Mouse (Mus musculus) frontal cortex, postnatal 10 days (tissue): Measurements from ENCODE around the gene Dusp1.

ENCODE experiments used
- DNase-seq, 2 experiments: peaks; one replicate each; pipeline ENCODE4 v3.0.0; 2022; ENCODE audit warnings: low spot score in 2 of 2, mixed read lengths in 1 of 2

Gene Dusp1

DNA sequence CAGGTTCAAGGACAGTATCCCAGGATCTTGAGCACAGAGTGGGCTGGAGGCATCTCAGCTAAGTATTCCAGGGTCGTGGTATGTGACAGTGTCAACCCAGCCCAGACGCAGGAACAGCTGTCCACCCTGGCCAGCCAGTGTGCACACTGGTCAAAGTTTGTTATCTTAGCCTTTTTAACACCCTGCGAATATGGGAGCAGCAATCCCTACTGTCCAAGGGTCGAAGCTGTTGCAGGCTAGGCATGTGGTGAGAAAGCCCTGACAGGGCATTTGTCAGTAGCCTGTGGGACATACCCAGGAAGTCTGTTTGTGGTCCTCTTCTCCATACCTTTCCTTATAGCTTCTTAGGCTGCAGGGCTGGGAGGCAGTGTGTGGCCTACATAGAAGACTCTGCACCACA, 22.1 kb upstream of the Dusp1 start:
- DNase-seq: no peak

DNA sequence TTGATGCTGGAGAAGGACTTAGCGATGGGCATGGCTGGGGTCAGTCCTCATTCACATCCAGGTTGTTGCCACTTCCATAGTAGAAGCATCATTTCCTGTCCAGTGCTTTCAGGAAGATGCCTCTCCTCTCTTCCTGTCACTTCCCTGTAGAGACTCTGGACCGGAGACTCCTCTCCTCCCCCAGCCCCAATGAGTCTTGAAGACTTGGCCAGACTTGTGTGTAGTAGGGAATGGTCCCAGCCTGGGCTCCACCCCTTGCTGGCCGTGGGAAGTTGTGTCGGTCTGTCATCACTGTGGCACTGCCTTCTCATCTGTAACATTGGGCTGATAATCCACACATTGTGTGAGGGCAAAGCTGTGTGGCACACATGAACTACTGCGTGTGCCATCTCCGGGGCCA, 21.7 kb upstream of the Dusp1 start:
- DNase-seq: no peak

DNA sequence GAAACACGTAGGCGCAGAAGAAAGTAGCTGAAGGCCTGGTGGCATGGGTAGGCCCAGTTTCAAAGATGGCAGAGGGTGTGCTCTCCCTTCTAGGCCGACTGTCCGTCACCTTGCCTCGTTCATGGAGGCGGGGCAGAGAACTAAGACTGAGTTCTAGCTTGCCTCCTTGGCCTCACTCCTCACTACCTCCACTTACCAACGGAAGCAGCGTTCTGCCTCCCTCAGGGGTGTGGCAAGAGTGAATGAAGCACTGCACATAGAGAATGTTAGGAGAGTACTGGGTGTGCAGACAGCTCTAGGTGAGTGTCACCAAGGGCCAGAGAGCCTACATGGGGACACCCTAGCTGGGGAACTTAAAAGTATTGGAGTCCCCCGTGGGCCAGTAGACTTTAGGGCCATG, 21.1 kb upstream of the Dusp1 start:
- DNase-seq: no peak

DNA sequence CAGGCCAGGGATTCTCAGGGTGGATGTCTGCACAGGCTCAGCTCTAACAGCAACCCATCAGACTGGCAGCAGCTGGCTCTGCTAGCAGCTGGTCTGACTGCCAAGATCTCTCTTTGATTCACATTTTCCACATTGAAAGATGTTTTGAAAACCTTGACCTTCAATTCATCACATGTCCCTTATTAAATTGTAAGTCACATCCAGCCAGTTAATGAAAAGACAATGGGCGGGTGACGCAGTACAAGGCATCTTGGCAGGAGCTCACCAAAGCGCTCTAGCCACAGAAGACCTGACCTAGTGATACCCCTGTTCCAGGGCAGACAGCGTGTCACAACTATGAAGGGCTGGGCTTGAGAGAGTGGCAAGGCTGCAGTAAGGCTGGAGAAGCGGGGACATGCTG, 20.4 kb upstream of the Dusp1 start:
- DNase-seq: no peak

- no peak for DNase-seq
These were observed 19.0 kb upstream of the Dusp1 start for GRCm38 (mm10) chr17:26580873-26581401.

DNA sequence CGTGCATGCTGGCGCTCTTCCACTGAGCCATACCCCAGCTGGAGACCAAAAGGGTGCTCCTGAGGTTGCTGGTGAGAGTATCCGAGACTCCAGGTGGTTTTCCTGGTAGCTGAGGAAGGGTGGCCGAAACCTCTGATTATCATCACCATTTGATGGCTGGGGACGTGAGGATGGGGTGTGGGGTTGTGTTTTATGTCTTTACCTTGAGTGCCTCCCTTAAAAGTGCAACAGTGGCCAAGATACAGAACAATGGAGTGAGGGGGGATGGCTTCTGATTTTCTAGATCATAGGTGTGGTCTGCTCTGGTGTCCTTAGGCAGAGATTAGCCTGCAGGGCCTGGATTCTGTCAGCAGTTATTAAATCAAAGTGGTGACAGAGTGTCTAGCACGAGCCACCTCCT, 17.5 kb upstream of the Dusp1 start:
- no peak for DNase-seq

DNA sequence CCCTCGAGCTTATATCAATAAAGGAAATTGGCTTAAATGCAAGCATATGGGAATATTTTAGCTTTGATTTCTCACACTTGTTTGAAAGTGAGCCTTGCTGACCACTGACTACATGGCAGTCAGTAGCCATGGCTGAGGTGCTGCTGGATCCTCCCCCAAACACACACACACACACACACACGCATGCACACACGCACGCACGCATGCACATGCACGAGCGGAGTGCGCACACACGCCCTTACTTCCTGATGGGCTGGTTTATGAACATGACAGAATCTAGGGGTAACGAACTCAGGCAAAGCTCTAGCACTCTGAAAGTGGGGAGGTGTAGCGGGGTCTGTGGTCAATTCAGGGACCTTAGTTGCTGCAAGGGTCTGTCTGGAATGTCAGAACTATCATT, 16.8 kb upstream of the Dusp1 start:
- DNase-seq: no peak

DNA sequence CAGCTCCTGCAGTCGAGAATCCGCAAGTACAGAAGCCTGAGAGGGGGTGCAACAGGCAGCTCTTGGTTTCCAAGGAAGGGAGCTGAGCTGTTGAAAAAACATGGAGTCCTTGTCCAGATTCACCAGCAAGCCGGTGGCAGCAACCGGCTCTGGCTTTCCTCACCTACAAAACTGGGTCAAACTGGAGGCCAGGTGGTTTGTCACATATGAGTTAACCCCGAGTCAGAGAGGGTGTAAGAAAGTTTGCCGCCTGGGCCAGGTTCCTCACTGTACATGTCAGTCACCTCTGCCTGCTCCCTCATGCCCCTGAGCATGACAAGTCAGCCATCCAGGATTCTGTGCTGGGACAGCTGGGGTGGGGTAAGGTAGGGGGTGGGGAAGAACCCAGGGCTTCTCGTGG, 16.2 kb upstream of the Dusp1 start:
- DNase-seq: no peak

GRCm38 (mm10) chr17:26577309-26577708, 15.4 kb upstream of the Dusp1 start:
- DNase-seq: no peak

GRCm38 (mm10) chr17:26576833-26577232, 14.9 kb upstream of the Dusp1 start:
- no peak for DNase-seq

DNA sequence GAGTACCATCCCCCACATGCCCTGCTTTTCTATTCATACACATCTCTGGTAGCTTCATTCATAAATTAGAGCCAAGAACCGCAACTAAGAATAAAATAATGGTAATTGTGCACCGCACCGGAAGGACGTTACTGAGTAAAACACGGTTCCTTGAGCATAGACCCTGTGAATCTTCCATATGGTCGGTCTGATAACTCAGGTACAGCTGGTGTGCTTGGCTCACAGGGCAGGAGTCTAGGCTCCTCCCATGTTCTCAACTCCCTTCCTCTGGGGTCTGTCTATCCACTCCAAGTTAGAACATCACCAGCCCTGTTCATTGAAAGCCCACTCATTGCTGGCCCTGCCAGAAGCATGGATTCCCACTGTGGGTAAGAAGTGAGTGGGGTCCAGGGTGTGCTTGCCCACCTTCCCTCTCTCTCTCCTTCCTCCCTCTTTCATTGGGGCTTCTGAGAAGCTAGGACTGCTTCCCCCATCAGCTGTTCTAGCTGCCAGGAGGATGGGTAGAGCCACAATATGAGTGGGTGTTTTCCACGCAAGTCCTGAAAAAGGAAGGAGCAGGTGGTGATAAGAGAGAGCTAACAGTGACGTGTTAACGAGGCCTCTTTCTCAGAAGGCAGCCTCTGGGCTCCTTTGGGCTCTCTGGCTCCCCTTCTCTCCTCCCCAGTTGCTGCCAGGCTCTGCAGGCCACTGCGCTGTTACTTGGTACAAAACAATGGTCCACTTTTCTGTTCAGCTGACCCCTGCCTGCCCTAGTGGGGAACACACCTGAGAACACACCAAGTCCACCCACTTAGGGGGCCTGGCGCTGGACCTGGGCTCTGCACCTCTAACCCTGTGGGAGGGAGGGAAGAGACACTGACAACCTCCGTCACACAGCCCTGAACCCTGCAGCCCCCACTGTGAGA, 14.1 kb upstream of the Dusp1 start:
- no peak for DNase-seq

DNA sequence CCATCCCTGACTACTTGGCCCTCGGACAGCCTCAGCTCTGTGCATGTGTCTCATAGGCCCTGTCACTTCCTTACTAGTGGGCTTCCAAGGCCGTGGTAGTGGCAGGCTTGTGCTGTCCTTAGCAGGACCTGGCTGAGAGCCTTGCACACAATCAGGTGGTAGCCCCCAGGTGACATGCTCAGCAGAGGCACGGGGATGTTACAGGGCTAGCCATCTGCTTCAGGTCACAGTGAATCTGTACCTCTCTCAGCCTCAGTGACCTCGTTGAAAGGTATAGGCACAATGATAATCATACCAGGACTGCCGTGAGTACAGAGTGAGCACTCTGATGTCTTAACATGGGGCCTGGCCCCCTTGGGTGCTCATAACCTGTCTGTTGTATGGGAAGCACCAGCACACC, 12.8 kb upstream of the Dusp1 start:
- no peak for DNase-seq

GRCm38 (mm10) chr17:26574118-26574517, 12.2 kb upstream of the Dusp1 start:
- DNase-seq: no peak

DNA sequence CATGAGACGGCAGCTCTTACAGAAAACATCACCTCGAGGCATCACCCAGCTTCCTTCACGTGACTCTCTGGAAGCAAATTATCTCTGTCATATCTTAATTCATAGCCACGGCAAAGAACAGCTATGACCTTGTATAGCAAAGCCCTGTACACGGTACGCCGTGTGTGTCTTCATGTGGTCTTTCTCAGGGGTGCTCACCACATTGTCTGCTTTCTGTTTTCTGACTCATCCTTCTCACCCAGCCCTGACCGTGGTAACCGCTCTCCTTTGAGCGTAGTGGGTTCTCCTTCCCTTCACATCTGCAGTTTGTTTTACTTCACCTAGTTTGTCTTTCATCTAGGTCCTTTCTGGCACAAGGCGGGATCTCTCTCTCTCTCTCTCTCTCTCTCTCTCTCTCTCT, 10.3 kb upstream of the Dusp1 start:
- DNase-seq: no peak

GRCm38 (mm10) chr17:26571377-26571776, 9.4 kb upstream of the Dusp1 start:
- no peak for DNase-seq

GRCm38 (mm10) chr17:26570651-26571118, 8.8 kb upstream of the Dusp1 start:
- no peak for DNase-seq

GRCm38 (mm10) chr17:26569594-26570350, 7.8 kb upstream of the Dusp1 start:
- no peak for DNase-seq

GRCm38 (mm10) chr17:26567818-26568173, 5.9 kb upstream of the Dusp1 start:
- no peak for DNase-seq

DNA sequence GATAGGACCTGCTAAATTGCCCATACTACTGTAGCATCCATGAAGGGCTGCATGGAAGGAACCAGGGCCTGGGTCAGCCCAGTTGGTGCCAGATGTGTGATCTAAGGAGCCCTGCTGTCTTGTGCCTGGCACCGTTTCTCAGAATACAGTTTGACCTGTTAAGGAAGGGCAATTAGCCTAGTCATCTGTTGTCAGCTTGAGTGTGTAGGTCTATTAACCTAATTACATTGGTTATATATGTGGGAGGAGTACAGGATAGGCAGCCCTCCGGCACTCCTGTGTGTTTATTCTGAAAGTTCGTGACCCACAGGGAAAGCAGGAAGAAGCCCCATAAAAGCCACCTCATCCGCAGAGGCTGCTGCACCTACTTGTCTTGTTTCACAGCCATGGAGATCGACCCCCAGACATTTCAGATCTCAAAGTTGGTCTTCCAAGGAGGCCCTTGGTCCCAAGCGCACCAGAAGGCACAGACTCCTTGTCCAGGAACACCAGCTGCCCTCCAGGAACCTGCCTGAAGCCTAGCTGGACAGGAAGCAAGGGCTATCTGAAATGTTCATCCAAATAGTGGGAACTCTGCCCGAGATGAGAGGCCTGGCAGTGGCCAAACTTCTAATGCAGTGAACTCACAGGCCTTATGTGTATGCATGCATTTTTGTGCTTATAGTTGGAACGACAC, 5.4 kb upstream of the Dusp1 start:
- no peak for DNase-seq

GRCm38 (mm10) chr17:26564439-26564838, 2.5 kb upstream of the Dusp1 start:
- DNase-seq: no peak

DNA sequence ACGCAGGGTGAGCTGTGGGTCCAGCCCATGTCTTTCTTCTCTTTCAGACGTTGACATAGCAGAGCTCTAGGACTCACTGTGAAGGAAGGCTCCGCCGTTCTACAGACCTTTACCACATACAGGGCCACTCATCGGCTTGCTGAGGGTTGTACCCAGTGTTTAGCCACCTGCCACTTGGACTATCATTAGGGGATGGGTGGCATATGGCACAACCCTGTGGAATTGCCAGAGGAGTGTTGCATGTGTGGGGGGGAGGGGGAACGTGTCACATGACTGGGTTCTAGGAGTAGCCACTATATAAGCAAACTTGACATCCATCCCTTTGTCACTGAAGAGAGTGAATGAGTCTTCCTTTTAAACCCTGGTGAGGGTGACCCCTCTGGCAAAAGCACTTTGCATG, 1.5 kb upstream of the Dusp1 start:
- DNase-seq: no peak

- DNase-seq: no peak
These were observed 364 bp upstream of the Dusp1 start for GRCm38 (mm10) chr17:26562292-26562691.
